Mouse (Mus musculus): ENCODE data around the gene Fis1.
"Not testable (repeated sequence)": the region's sequence is repeated elsewhere in the genome, so short reads cannot be mapped to it uniquely, and the experiment has no call there.

The Fis1 gene

DNA sequence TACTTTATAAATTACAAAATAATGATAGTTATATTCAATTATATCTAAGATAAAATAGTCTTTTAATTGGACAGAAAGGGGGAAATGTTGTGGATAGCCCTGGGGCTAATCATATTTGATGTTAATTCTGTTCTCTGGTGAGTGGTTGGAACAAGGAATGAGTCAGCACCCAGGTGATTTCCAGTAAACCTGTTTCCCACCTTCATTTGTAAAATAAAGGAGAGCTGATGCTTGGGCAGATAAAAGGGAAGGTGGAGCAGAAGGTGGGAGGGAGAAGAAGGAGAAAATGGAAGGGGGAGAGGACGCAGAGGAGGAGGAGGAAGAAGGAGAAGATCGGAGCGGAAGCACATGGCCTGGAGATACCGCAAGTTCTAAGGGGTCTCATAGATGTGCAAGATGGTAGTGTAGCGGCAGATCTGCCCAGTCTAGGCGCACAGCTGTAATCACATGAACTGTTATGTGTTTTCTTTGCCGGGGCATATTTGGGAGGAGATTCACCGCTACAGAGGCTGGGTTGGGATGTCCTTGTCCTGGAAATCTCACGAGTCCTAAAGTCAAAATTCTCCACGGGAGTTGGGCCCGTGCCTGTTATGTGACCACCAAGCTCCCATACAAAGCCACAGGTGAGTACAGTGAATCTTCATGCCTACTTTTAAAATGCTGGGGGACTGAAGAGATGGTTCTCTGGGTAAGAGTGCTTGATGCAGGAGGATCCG is 12.1 kb upstream of the Fis1 start:
- DNase-seq (ENCODE audit: low read depth, low spot score): no peak

- DNase-seq (ENCODE audit: low read depth, low spot score): no peak
Observed at GRCm38 (mm10) chr5:136942781-136943180, 10.3 kb upstream of the Fis1 start.

DNA sequence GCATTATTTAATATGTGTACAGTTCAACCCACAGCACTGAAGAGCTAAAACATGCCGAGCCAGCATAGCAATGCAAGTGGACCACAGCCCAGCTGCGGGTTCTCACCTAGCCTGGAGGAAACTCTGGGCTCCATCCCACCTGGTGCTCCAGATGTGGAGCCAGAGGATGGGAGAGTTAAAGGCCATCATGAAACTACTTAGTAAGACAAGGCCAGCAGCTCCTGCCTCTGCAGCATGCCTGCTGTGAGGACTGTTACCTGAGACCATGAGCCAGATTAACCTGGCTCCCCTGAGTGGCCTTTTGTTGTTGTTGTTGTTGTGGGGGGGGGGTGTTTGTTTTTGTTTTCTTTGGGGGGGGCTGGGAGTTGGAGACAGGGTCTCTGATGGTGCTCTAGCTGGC is 9.7 kb upstream of the Fis1 start:
- DNase-seq (ENCODE audit: low read depth, low spot score): no peak

GRCm38 (mm10) chr5:136945084-136945483 is 8.0 kb upstream of the Fis1 start:
- DNase-seq (ENCODE audit: low read depth, low spot score): peak; percentile 78

DNA sequence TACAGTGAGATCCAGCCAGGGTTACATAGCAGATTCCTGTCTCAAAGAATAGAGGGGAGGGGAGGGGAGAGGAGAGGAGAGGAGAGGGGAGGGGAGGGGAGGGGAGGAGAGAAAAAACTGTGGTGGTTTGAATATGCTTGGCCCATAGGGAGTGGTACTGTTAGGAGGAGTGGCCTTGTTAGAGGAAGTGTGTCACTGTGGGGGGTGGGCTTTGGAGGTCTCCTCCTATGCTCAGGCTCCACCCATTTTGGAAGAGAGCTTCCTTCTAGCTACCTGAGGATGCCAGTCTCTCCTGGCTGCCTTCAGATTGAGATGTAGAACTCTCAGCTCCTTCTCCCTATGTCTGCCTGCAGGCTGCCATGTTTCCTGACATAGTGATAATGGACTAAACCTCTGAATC is 5.2 kb upstream of the Fis1 start:
- no peak for DNase-seq (ENCODE audit: low read depth, low spot score)

GRCm38 (mm10) chr5:136949551-136950336 is 3.3 kb upstream of the Fis1 start:
- not testable (repeated sequence) for DNase-seq (ENCODE audit: low read depth, low spot score)

DNA sequence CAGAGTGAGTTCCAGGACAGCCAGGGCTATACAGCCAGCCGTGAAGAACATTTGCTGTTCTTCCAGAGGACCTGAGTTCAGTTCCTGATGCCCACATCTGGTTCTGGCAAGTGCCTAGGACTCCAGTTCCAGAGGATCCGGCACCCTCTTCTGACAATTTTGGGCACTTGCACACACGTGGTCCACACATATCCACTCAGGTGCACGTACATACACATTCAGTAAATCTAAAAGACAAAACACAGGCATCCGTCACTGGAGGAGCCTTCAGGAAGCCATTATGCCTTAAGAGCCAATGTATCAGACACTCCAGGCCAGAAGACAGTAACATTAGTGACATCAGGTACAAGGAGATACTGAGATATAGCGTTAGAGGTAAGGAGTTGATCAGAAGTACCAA is 2.6 kb upstream of the Fis1 start:
- DNase-seq (ENCODE audit: low read depth, low spot score): no peak

- no peak for DNase-seq (ENCODE audit: low read depth, low spot score)
Observed at GRCm38 (mm10) chr5:136952153-136952552, 922 bp upstream of the Fis1 start.

DNA sequence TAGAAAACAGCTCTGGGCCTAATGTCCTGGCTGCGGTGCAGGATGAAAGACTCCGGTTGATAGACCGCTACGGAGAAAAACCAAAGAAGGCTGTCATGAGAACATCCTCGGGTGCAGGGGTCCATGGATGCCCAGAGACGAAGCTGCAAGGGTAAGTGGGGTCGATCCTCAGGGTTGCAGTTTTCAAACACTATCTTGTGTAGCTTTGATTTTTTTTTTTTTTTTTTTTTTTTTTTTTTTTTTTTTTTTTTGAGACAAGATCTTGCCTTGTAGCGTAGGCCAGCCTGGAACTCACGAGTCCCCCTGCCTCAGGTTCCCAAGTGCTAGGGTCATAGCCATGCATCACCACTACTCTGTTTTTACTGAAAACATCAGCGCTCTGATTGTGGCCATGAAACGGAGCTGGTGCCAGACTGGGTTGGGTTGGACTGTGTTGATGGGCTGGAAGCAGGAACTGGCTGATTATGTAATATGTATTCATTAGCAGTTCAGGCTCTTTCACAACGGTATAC is 421 bp downstream of the Fis1 start:
- DNase-seq (ENCODE audit: low read depth, low spot score): peak; percentile 72

DNA sequence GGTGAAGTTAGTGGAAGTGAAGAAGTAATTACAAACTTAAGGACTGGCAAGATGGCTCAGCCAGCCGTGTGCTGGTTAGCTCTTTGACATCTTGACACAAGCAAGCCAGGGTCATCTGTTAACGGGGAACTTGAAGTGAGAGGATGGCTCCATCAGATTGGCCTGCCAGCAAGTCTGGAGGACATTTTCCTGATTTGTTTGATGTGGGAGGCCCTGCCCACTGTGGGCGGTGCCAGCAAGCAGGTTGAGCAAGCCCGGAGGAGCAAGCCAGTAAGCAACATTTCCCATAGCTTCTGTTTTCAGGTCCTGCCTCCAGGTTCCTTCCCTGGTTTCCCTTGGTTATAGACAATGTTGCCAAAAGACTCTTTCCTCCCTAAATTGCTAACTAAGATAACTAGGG is 2.5 kb downstream of the Fis1 start:
- no peak for DNase-seq (ENCODE audit: low read depth, low spot score)

GRCm38 (mm10) chr5:136957250-136957649 is 4.2 kb downstream of the Fis1 start:
- DNase-seq (ENCODE audit: low read depth, low spot score): no peak

DNA sequence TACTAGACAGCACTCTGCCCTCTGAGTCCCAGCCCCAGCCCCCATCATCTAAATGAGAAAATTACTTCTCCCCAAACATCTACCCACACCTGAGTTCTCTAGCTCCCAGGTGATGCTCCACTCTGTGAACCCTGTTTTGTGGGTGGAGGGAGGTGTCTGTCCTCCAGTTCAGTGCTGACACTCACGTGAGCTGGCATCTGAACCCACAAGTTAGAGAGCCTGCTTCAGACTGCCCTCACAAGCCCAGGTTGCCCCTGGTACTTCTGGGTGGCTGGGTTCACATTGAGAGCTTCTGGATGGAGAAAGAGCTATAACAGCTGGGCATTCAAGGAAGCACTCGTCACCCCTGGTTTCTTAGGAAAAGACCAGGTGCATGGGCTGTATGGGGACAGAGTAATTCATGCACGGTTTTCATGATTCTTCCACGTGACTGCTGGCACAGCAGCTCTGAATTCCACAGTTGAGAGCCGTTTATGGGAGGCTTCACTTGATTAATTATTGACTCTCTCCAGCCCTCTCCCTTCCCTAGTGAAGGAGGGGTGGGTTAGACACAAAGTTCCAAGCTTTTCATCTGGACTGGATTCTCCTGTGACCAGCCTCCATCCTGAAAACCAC is 6.0 kb downstream of the Fis1 start:
- DNase-seq (ENCODE audit: low read depth, low spot score): no peak

GRCm38 (mm10) chr5:136960053-136960452 is 7.0 kb downstream of the Fis1 start:
- DNase-seq (ENCODE audit: low read depth, low spot score): no peak

DNA sequence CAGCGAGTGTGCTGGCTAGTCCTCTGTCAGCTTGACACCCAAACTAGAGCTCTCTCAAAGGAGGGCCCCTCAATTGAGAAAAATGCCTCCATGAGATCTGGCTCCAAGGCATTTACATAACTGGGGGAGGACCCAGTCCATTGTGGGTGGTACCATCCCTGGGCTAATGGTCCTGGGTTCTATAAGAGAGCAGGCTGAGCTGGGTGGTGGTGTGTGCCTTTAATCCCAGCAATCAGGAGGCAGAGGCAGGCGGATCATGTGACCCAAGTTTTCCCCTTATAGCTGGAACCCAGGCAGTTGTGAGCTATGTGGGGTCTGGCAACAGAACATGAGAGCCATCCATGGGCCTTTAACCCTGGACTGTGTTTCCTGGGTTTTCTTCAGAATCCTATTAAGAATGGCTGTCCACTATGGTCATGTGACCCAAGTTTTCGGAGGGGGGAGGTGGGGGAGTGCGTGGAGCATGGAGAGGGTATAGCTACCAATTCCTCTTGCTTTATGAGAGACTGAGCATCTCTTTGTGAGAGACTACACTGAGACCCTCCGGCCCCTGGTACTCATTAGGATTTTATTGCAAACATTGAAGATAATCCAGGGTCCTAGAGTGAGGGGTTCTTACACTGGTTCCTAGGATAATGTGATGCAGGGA is 8.4 kb downstream of the Fis1 start:
- DNase-seq (ENCODE audit: low read depth, low spot score): peak; percentile 24

GRCm38 (mm10) chr5:136961983-136962461 is 8.9 kb downstream of the Fis1 start:
- DNase-seq (ENCODE audit: low read depth, low spot score): peak; percentile 98

DNA sequence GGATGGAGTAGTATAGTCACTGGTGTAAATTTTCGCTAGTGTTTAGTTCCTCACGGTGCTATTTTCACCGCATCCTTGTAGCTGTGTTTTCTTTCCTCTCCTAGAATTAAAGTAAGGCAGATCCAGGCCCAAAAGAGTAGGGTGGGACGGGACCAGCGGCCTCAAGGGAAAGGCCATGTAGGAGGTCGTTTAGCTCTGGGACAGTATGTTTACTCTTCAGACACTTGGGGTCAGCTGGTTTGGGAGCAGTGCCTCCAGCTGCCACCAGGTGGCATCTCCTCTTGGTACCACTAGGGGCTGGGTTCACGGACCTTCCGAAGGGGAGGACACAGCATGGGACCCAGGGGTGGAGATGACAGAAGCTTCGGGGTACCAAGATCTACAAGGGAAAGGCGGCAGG is 9.4 kb downstream of the Fis1 start:
- DNase-seq (ENCODE audit: low read depth, low spot score): peak; percentile 88

DNA sequence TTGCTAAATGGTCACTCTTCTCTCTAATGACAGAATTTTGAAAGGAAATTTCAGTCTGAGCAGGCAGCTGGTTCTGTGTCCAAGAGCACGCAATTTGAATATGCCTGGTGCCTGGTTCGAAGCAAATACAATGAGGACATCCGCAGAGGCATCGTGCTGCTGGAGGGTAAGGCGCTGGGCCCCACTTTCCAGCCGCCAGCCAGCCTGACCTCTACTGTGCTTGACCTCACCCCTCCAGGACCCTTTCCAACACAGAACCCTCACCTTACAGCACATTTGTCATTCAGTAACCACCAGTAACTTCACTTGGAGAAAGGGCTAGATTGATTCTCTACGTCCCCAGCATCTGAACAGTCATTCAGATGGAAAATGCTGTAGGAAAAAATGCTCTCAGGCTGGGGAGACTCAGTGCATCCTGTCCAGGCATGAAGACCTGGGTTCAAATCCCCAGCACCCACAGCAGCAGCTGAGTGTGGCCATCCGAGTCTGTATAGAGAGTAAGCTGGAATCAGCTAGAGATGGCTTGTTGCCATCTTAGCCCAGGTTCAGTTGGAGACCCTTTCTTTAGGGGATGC is 10.0 kb downstream of the Fis1 start:
- DNase-seq (ENCODE audit: low read depth, low spot score): no peak

DNA sequence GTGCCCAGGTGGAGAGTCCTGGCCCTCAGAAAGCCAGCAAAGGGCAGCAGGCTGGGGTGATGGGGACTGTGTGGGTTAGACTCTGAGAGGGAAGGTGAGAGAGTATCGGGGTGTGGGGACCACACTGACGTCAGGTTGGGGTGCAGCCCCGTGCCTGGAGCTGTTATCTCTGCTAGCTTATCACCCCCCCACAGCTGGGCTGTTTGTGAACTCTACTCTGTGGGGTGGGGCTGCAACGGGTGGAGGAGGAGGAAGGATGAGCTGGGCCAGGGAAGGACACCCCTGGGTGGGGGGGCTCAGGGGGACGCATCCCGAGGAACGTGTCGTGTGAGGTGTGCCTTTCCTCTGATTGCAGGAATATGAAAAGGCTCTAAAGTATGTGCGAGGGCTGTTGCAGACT is 12.1 kb downstream of the Fis1 start:
- no peak for DNase-seq (ENCODE audit: low read depth, low spot score)

DNA sequence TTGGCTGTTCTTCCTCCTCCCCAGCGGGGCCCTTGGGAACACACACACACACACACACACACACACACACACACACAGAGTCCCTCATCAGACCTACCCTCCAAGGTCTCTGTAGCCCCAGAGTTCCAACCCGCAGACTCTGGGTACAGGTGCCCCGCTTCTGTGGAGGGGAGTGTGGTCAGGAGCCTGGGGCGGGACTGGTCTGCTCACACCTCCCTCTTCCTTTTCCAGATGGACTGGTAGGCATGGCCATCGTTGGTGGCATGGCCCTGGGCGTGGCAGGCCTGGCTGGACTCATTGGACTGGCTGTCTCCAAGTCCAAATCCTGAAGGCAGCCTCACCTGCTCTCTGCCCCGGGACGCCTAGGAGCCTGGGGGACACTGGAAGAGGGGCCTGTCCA is 12.6 kb downstream of the Fis1 start:
- no peak for DNase-seq (ENCODE audit: low read depth, low spot score)

DNA sequence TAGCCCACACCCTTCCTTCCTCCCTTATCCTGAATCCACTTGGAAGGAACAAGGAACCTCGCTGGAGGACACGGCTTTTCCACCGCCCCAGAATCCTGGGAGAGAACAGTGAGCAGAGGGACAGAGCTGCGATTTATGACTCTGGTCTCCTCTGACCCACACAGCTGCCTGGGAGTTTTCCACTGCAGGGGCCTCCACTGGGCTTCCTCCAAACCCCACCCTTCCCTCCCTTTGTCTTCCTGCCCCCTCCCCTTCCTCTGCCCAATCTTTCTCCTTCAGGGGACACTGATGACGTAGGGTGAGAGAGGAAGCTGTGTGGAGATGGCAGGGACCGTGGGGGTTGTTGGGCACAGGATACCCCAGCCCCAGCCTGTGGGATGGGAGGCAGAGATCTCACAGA is 13.3 kb downstream of the Fis1 start, which contains the start of gene Cldn15:
Gene Cldn15 (plus strand): TSS at position 286 of the 400 bp plus-strand sequence.
- no peak for DNase-seq (ENCODE audit: low read depth, low spot score)

- DNase-seq (ENCODE audit: low read depth, low spot score): no peak
Observed at GRCm38 (mm10) chr5:136966861-136967455, 13.9 kb downstream of the Fis1 start.

All from brain, adult 2 months (tissue).